Mouse (Mus musculus) kidney, postnatal 25 days (tissue): ENCODE measurements around the gene Pcdh19.
"Not testable (repeated sequence)": the region's sequence is repeated elsewhere in the genome, so short reads cannot be mapped to it uniquely, and the experiment has no call there.

ENCODE experiments used
- DNase-seq, 2 experiments: peaks; one replicate each; pipeline ENCODE4 v3.0.0; 2021; ENCODE audit warnings: mixed read lengths in 2 of 2

Pcdh19 gene

GRCm38 (mm10) chrX:133688840-133689239 is at the start of gene Pcdh19:
Pcdh19 (minus strand) TSS chrX:133688987.
- DNase-seq, result peak; percentile 77 to 91

DNA sequence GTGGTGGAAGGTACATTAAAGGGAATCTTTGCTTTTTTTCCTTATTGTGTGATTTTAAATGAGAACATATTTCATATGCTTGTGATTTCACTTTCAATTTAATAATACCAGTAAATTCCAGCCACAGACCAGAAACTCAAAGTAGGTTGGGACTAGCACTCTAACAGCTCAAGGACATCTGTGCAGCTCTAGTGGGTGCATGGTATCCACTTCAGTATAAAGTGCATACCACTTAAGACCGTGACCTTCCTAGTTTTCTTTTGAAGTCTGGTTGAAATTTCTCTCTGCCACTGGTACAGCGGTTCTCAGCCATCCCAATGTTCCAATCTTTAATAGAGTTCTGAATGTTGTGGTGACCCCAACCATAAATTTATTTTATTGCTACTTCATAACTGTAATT is 47.1 kb upstream of the Pcdh19 start:
- no peak for DNase-seq

- DNase-seq, result peak; percentile 23 to 34
Observed at GRCm38 (mm10) chrX:133734984-133735383, 46.2 kb upstream of the Pcdh19 start.

- DNase-seq, result no peak
Observed at GRCm38 (mm10) chrX:133721517-133721916, 32.7 kb upstream of the Pcdh19 start.

DNA sequence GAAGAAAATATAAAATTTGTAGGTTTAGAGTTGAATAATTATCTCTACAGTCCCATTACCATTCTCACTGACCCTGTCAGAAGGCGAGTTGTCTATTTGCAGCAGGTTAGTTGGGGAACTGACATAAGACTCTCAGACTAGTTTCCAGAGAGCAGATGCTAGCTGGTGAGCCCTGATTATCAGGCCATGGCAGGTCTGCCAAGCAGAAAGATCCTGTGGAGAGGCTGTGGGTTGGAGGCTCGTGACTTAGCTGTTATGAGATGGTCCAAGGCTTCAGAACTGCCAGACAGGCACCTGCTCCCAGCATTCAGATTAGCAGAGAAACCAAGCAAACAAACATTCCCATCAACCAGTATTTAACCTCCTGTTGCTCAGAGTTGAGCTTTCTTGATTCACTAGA is 21.8 kb upstream of the Pcdh19 start:
- DNase-seq, result no peak

GRCm38 (mm10) chrX:133702902-133703301 is 14.1 kb upstream of the Pcdh19 start:
- DNase-seq, result no peak

GRCm38 (mm10) chrX:133697871-133698270 is 9.1 kb upstream of the Pcdh19 start:
- not testable (repeated sequence) for DNase-seq

GRCm38 (mm10) chrX:133696461-133696860 is 7.7 kb upstream of the Pcdh19 start:
- no peak for DNase-seq

- no peak for DNase-seq
Observed at GRCm38 (mm10) chrX:133693037-133693760, 4.4 kb upstream of the Pcdh19 start.

GRCm38 (mm10) chrX:133692392-133692790 is 3.6 kb upstream of the Pcdh19 start:
- no peak for DNase-seq

GRCm38 (mm10) chrX:133691581-133692391 is 3.0 kb upstream of the Pcdh19 start:
- peak; percentile 54 to 68 for DNase-seq

- DNase-seq, result no peak
Observed at GRCm38 (mm10) chrX:133690822-133691221, 2.0 kb upstream of the Pcdh19 start.

GRCm38 (mm10) chrX:133689576-133690250 is 926 bp upstream of the Pcdh19 start:
- peak in 1 of 2 experiments; percentile 35 for DNase-seq

DNA sequence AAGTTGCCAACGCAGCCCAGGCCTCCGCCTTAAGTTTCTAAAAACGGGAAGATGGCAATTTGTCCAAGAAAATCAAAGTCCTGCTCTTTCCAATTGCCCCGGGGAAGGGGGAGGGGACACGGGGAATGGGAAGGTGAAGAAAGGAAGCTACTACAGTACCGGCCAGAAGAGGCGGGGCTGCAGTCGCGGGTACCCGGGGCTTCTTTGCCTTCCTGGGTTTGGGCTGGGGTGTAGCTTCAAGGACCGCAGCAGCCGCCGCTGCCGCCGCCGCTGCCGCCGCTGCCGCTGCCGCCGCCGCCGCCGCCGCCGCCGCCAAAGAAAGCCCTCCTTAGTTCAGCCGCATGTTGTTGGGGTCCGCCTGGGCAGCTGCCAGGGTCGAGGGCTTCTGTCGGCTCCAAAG is 631 bp downstream of the Pcdh19 start:
- peak in 1 of 2 experiments; percentile 36 for DNase-seq

- DNase-seq, result peak in 1 of 2 experiments; percentile 40
Observed at GRCm38 (mm10) chrX:133687666-133688151, 1.1 kb downstream of the Pcdh19 start.

DNA sequence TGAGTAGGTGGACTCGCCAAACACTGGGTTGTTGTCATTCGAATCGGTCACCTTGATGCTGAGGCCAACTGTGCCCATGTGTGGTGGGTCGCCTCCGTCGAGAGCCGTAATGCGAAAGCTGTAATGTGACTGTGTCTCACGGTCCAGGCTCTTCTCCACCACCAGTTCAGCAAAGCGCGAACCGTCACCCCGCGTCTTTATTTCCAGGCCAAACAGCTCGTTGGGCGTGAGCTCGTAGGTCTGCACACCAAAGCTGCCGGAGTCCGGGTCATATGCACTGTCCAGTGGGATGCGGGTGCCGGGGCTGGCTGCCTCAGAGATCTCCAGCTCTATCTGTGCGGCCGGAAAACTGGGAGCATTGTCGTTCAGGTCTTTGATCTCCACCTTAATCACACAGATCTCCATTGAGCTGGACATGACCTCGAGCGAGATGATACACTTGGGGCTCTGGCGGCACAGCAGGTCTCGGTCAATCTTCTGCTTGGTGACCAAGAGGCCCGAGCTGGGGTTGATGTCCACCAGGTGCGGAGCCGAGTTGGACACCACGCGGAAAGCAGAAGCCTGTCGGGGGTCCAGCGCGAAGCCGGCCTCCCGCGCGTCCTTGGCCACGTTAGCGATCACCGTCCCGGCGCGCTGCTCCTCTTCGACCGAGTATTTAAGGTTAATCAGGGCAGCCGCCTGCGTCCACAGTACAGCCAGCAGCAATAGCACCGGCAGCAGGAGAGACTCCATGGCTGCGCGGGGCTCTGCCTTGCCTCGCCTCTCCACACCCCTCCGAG is 2.1 kb downstream of the Pcdh19 start:
- DNase-seq, result peak in 1 of 2 experiments; percentile 34

DNA sequence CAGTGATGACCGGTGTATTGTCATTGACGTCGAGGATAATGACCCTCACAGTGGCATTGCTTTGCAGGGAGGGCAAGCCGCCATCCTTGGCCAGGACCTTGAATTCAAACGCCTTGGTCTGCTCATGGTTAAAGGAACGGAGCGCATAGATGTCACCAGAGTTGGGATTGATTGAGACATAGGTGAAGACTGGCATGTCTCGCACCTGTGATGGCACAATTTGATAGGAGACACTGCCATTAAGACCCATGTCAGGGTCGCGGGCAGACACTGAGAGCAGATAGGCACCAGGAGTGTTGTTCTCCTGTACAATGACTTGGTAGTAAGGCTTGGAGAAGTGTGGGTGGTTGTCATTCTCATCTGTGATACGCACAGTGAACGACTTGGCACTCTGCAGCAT is 3.2 kb downstream of the Pcdh19 start:
- no peak for DNase-seq

DNA sequence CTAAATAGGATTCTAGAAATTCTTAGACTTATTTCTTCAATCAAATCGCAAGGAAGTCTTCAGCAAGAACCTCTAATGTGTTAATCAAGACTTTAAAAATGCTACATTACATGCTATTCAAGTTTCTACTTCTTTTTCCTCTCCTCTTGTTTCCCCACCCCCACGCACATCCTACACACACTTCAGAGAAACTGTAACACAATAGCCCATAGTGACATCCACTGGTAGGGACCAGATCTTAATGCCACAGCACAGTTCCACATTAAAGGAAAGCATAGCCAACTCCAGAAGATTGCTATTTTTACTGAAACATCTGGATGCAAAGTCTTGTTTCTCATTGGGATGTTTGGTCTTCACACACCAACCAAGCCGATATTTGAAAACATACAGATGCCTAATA is 4.8 kb downstream of the Pcdh19 start:
- no peak for DNase-seq

DNA sequence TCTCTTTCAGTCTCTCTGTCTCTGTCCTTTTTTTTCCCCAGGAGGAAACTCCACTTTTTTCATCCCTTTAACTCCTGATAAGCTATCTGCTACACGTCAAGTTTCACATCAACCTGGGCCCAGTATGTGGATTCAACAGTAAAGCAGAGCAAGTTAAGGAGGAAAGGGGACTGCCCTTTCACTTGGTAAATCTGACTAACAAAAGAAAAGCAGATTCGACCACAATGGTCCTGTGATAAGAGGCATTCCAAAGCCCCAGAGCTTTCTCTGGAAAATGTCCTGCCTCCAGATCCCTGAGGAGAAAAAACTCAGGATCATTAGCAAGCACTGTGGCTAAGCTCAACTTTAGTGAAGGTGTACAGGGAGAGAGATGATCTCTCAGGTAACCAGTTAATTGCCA is 13.7 kb downstream of the Pcdh19 start:
- no peak for DNase-seq

GRCm38 (mm10) chrX:133673796-133674195 is 15.0 kb downstream of the Pcdh19 start:
- no peak for DNase-seq

DNA sequence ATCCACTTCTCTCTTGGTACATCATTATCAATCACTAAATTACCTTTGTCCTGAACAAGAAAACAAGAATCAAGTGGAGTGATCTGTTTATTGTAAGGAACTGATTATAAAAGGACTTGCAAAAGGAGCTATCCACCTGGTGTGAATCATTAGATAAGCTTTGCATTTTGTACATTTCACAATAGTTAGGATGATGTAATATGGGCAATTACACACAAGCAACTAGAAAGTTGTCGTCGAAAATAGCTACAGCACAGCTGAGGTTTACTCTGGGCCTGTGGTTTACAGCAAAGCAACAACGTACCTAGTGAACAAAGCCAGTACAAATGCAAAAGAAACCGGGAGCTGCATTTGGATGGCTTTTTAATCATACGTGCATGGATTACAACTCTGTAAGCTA is 28.7 kb downstream of the Pcdh19 start:
- DNase-seq, result no peak
